Mouse (Mus musculus) c-Kit-positive CD71-negative TER-119-negative erythroid progenitor cells, embryonic 14.5 days (primary cell): ENCODE results near the gene Igf2bp1.

ENCODE experiments used
- DNase-seq: peaks from one replicate; pipeline ENCODE4 v3.0.0-alpha.2; 2013; ENCODE audit warnings: low read depth

Igf2bp1 gene

GRCm38 (mm10) chr11:96007516-96008235 is 1.9 kb upstream of the Igf2bp1 start:
- no peak for DNase-seq

DNA sequence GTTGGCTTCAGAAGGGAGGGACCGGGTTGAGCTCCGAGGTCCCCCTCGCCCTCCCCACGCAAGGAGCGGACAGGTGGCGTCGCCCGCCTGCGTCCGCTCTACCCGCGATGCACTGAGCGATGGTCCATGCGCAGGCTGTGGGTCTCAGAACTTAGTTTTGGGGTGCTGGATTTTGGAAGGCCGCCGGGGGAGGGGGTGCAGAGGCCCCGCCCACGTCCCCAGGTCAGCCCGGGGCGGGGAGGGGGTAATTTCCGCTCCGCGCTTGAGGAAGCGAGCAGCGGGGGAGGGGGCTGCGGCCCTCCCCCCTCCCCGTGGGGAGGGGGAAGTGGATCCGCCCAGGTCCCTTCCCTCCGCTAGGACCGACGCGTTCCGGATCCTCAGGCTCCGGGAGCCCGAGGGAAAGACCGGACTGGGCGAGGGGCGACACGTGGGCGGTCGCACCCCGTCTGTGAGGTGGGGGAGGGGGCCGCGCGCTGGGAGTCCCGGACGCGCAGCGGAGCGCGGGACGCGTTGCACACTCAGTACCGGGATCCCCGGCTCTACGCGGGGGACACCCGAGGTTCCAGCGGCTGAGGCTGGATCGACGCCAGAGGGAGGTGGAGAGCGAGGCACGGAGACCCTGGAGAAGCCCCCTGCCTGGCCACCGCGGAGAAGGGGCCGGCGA is 1.2 kb upstream of the Igf2bp1 start:
- no peak for DNase-seq

DNA sequence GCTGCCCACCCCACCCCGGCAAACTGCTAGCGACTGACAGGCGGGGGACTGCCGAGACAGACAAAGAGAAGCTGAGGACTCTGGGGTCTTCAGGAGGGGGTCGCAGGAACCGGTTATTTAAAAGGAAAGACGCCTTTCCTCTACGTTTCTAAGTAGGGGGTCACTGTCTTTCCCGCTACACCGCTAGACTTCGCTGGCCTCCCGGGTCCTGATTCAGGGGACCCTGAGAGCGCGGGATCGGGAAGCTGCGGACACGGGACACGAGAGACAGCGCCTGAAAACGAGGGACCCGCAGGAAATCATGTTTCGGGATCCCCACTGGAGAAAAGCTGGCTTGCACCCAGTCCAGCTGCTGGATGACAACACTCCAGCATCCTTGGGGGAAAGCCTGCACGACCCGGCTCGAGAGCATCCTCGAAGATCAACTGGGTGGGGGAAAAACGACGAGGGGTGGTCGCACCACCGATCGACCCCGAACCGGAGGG is 669 bp upstream of the Igf2bp1 start:
- DNase-seq: no peak

GRCm38 (mm10) chr11:96004793-96005402 is 842 bp downstream of the Igf2bp1 start:
- DNase-seq: no peak

DNA sequence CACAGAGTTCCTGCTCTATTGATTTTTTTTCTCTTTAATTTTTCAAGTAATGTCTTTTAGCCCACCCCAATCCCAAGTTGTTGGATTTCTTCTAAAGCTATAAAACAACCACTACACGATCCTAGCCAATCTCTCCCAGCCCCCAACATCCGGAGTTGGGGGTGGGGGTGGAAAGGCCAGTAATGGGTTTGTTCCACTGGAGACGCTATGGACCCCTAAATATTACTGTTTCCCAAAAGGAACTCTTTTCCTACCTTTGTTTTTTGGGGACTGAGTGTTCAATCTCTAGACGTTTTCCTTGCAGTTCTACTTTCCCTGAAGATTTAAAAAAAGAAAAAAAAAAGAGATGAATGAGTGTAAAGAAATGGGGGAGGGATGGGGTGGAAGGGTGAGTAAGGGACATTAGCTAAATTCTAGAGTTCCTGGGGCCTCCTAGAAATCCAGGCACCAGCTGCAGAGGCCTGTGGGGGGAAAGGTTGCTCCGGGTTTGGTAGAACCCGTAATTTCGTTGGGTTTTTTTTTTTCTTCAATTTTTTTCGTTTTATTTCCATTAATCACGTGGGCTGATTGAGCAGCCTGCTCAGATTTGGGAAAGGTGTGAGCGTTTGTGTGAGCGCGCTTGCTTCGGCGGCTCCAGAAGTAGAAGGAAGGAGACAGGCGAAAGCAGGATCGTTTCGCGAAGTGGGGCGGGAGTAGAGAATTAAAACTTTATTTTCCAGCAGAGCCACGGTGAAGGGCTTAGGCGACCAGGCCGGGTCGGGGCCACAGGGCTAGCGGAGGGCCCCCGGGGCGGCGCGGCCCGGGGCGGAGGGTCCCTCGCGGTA is 1.6 kb downstream of the Igf2bp1 start:
- no peak for DNase-seq

DNA sequence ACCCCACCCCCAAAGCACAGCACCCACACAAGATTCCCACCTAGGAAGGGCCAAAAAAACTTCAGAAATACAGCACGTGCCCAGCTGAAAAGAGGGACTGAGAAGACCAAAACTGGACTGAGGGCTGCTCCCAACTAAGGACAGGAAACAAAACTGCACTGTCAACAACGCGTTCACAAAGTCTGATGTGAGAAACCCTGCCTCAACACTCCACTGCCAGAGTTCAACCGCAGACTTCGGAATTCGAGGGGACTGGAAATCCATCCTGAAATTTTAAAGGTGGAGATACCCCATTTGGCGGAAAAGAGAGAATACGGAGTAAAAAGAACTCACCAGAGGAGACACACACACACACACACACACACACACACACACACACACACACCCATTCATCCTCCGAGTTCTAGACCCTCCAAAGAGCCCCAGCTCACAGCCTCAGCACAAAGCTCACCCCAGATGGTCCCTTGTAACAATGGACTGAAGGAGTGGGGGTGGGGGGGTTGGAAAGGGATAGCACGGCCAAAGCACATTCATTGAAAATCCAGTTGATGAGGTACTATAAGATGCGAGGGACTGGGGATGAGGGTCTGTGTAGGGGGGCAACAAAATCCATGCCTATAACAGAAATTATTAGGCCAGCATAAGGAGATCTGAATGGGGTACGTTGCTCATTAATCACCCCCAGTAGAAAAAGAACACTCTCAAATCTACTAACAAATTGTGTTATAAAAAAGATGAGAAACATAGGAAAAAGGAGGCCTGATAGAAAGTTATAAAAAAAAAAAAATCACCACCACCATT is 2.4 kb downstream of the Igf2bp1 start:
- DNase-seq: no peak

- no peak for DNase-seq
Observed at GRCm38 (mm10) chr11:95994151-95994550, 11.6 kb downstream of the Igf2bp1 start.

- DNase-seq: no peak
Observed at GRCm38 (mm10) chr11:95990886-95991708, 14.6 kb downstream of the Igf2bp1 start.

- no peak for DNase-seq
Observed at GRCm38 (mm10) chr11:95990431-95990830, 15.3 kb downstream of the Igf2bp1 start.

- DNase-seq: no peak
Observed at GRCm38 (mm10) chr11:95989864-95990263, 15.9 kb downstream of the Igf2bp1 start.

DNA sequence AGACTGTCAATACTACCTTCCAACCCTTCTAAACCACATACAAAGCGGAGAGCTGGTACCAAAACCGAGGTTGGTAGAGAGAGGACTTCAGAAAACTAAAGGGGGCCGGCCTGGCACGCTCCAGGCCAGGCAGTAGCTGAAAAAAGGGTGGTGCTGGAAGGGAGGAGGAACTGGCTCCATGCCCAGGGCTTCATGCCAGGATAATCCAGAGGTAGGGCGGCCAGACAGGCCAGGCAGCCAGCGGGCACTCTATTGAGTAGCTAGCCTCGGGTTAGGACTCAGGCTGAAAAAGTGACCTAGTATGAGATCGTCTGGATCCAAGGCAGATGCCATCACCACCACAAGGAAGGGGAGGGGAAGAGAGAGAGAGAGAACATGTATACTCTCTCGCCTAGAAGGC is 17.2 kb downstream of the Igf2bp1 start:
- no peak for DNase-seq

DNA sequence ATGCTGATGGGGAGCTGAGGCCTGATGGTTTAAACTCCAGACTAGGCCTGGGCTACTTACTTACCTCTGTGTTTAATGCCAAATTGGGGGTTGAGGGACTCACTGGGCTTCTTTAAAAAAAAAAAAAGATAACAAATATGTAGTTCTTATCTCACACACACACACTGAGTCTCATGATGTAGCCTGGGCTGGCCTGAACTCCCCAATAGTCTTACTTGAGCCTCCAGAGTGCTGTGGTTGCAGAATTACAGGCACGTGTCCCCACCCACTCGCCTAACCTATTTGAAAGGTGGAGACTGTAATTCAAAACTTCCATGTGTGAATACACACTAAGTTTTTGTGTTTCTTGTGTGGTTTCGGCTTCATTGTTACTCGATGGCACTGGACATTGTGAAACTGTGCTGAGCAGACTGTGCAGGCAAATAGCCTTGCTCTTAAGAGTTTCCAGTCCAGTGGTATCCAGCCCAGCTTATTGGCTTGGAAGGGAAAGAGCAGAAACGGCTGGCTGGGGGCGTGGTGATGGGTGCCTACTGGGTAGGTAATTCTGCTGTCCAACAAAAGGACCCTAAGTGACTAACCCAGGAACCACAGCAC is 17.8 kb downstream of the Igf2bp1 start:
- no peak for DNase-seq

DNA sequence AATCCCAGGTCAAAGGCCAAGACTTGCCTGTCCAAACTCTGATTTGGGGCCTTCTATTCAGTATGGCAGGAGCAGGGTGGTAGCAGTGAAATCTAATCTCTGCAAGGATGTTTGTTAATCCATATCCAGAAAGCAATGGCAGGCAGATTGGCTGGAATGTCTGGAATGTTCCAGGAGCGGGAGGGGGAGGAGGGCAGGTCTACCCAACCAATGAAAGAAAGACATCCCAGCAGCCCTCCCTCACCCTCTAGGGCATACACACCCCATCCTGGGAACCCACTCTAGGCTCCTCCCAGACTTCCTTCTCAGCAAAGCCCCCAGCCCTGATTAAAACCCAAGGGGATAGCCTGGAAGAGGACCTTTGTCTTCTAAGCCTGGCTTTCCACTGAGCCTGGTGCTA is 23.3 kb downstream of the Igf2bp1 start:
- DNase-seq: no peak

GRCm38 (mm10) chr11:95981804-95982203 is 23.9 kb downstream of the Igf2bp1 start:
- no peak for DNase-seq

GRCm38 (mm10) chr11:95980762-95981418 is 24.9 kb downstream of the Igf2bp1 start:
- no peak for DNase-seq

GRCm38 (mm10) chr11:95978487-95978886 is 27.3 kb downstream of the Igf2bp1 start:
- DNase-seq: no peak

DNA sequence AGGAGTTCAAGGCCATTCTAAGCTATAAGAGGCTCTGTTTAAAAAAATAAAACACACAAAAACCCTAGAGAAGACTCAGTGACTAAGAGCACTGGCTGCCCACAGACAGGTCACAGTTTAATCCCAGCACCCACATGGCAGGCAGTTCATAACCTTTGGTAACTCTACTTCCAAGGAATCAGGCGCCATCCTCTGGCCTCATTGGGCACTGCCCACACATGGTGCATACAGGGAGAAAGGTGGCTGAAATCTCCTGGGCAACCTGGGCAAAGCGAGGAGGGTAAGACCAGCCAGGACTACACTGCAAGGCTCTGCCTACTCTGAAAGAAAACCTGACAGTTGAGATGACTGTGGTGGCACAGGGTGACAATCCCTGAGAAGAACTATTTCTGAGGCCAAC is 29.4 kb downstream of the Igf2bp1 start:
- no peak for DNase-seq

- DNase-seq: no peak
Observed at GRCm38 (mm10) chr11:95975694-95976093, 30.0 kb downstream of the Igf2bp1 start.

DNA sequence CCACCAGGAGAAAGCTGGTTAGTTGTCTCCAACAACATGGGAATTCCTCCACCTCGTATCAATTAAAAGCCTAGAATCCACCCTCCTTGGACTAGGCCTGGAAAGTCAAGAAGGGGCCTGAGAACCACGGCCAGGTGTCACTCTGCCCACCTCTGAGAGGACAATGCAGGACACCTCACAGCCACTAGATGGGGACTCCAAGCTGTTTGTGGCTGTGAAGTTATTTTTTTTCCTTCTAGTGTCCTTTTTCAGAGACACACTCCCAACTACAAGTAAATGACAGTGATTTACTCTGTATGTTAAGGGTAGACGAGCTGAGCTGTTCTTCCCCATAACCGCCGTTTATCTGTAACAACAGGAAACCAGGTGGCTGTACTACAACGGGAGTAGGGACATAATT is 32.6 kb downstream of the Igf2bp1 start:
- DNase-seq: no peak

- DNase-seq: no peak
Observed at GRCm38 (mm10) chr11:95963304-95963703, 42.4 kb downstream of the Igf2bp1 start.
